Mouse (Mus musculus): ENCODE measurements around the gene Sprn. TPM values are rescaled to one million over a fixed set of nuclear protein-coding genes. Genes with fewer than 3 reads are reported as not detected.

Gene Sprn
- total RNA-seq, 2 experiments from 2014 or later = 213 to 214 TPM

DNA sequence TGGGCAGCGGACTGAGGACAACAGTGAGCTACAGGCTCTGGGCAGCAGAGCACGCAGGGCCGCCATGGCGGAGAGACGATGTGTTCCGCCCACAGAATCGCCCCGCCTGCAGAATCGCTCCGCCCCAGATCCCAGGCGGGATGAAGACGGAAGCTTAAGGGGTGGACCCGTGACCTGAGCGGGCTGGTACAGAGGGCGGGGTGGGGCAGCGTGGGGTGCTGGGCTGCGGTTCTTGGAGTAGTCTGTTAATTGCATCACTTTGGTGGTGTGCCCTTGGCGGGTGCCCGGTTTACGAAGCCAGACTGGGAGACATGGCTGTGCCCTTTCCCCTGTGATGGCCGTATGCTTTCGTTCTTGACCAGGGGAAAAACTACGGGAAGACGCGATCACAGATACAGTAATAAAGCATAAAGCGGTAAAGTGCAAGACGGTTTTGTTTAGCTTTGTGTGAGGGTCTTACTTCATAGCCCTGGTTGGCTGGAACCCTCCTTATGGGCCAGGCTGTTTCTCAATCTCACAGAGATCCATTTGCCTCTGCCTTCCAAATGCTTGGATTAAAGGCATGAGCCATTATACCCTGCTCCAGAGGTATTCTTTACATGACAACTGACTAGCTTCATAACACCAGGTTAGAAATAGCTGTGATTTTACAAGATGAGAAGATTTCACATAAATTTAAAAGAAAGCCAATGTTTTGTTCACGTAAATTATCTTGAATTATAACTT lies 38.2 kb downstream of the Sprn start, which contains the start of gene Echs1:
Gene Echs1 (minus strand): TSS at position 148 of the 726 bp plus-strand sequence.
- intact Hi-C loops (cut with DNase I) = loop anchor here (5.0 kb wide), 1 partner anchor 34 kb away; the partner anchor contains the start of gene Caly
- peak; percentile 83 to 84 for DNase-seq (ENCODE audit: low spot score in 2 of 2)

DNA sequence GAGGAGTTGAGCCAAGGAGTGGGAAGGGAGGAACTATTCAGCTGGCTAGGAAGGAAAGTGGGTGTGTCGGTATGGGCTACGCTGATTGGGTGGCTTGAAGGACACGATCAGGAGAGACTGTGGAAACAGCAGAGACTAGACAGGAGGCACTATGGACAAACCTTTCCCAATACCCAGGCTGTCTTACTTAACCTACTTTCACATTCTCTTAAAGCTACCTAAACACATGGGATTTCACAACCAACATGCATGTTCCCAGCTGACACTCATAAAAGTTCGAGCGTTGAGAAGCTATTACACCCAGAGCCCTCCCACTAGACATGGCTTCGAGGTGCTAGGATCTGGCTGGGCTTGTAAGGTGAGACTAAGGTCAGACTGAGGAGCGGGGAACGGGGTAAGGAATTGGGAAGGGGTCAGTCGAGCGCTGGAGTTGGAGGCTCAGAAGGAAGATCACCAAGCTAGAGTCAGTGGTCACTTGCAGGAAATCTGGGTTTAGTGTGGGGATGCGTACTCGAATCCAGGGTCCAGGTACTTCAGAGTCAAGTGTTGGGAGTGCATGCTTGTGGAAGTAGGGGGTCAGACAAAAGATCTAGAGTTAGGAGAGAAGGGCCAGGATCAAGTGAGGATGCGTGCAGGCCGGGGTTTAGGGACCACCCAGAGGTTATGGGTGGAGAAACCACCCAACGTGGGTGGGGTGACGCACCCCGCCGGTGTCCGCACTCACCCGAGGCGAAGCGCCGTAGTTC lies 38.9 kb downstream of the Sprn start, which contains the start of gene Paox:
Gene Paox (plus strand): TSS at position 217 of the 746 bp plus-strand sequence.
- intact Hi-C loops (cut with DNase I) = loop anchor here (5.0 kb wide), 1 partner anchor 33 kb away; the partner anchor contains the start of gene Caly
- DNase-seq (ENCODE audit: low spot score in 2 of 2) = peak; percentile 57 to 63

DNA sequence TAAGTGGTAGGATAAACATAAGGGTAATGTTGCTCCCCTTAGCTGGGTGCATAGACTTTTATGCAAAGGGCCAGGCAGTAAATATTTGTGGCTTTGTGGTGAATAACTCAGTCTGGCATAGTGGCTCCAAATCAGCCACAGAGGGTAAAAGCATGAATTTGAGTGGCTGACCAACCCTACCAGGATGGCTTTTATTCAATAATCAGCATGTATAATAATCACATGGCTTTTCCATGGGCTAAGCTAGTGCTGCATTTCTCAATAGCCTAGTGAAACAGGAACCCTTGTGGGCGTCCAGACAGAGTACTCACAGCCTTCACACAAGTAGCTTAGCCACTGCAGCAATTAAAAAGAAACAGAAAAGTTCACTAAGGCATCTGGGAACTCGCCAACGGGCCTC lies 42.7 kb downstream of the Sprn start:
- no peak for DNase-seq (ENCODE audit: low spot score in 2 of 2)

DNA sequence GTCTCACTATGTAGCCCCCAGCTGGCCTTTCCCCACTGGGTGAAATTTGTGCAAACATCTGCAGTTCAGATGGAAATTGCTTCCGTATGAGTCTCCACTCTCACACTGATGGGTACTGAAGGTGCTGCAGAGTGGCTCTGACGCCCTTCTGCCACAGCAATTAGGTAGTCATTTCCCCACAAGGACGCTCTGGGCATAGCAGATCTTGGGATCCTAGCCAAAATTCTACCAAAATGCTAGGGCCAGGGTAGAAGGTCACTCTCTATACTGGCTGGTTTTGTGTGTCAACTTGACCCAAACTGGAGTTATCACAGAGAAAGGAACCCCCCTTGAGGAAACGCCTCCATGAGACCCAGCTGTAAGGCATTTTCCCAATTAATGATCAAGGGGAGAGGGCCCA lies 50.7 kb downstream of the Sprn start:
- no peak for DNase-seq (ENCODE audit: low spot score in 2 of 2)
- intact Hi-C loops (cut with DNase I) = no loop called here

More for the DNA sequence above, 42.7 kb downstream of the Sprn start:
- intact Hi-C loops (cut with DNase I) = no loop called here

DNA sequence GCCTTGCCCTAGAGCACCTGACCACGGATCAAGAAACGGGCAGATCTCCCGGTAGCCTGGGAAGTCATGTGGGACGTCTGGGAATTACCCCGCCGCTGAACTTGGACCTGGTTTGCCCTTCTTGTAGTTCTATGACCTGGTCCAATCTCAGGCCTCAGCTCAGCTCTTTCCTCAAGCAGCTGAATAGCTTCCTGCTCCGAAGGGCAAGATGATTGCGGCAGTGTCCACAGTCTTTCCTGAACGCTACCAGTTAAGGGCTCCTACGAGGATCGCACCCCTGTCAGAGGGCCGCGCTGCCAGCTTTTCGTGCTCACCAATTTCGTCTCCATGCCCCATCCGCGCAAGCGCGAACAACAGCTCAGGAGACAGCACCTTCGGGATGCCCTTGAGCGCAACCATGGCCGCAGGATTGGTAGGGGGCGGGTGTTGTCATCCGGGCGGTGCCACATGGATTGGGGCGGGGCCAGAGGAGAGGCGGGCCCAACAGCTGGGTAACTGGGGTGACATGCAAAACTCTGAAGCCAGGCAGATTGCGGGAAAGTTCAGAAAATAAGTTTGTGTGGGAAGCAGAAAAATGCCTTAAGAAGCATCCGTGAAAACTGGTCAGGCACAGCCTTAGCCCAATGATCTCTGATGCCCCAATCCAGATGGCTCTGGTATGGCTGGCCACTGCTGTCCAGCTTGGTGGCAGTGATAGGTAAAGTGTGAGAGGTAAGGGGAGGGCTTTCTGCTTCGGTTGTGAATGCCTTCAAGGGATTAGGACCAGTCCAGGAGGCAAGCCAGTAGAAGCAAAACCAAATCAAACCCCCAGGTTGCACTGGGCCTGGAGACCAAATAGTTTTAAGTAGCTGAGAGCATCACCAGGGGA lies 52.5 kb downstream of the Sprn start, which contains the start of gene Fuom:
Gene Fuom (minus strand): TSS at position 449 of the 868 bp plus-strand sequence.
- peak; percentile 79 to 85 for DNase-seq (ENCODE audit: low spot score in 2 of 2)
- intact Hi-C loops (cut with DNase I) = no loop called here

DNA sequence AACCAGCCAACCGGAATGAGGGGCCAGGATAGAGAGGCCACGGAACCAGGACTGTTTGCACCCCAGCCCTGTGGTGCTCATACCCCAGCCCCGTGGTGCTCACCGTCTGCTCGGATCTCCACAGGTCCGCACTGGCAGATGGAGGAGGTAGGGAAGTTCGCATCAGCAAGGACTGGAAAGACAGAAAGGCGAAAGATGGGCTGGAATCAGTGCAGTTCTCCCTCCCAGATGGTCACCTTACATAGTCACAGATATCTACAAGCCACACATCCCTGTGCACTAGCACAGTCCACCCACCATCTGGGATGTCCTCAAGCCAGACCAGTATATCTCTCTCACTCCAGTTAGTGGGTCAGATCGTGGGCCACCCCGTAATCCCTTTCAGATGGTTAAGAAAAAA lies 53.2 kb downstream of the Sprn start:
- DNase-seq (ENCODE audit: low spot score in 2 of 2) = no peak
- intact Hi-C loops (cut with DNase I) = no loop called here

Other genes starting within 250 kb of the Sprn start
- gene Utf1, start 211.1 kb downstream of the Sprn start, total RNA-seq (2021) = not detected
- under 1 TPM; 0.79 to 0.89 TPM for gene 6430531B16Rik, start 176.1 kb downstream of the Sprn start, total RNA-seq (2021)
- 1 to 10 TPM; 1.3 to 2.0 TPM for gene Adam8, start 162.3 kb downstream of the Sprn start, total RNA-seq (2021)
- 10 to 100 TPM; 18.8 to 25.9 TPM for gene Zfp511, start 118.5 kb downstream of the Sprn start, total RNA-seq (2021)
- gene Tubgcp2, start 118.2 kb downstream of the Sprn start, total RNA-seq (2021) = 10 to 100 TPM; 38.2 to 38.4 TPM
- under 1 TPM; 0.29 to 0.30 TPM for gene Msx3, start 105.8 kb downstream of the Sprn start, total RNA-seq (2021)
- gene Caly, start 72.3 kb downstream of the Sprn start, total RNA-seq (2021) = 100 to 1,000 TPM; 181 to 224 TPM
- not detected for gene Prap1, start 61.5 kb downstream of the Sprn start, total RNA-seq (2021)
- 10 to 100 TPM; 36.4 to 40.8 TPM for gene Fuom, start 52.4 kb downstream of the Sprn start, total RNA-seq (2021)
- gene Paox, start 39.1 kb downstream of the Sprn start, total RNA-seq (2021) = 1 to 10 TPM; 5.3 to 5.6 TPM
- gene Echs1, start 38.4 kb downstream of the Sprn start, total RNA-seq (2021) = 10 to 100 TPM; 49.1 to 55.7 TPM
- gene Mtg1, start 17.3 kb downstream of the Sprn start, total RNA-seq (2021) = 10 to 100 TPM; 19.5 to 21.8 TPM
- gene Olfr522, start 9.9 kb upstream of the Sprn start, total RNA-seq (2021) = not detected
- under 1 TPM in 1 of 2 experiments, not detected in 1; 0.11 TPM for gene Olfr523, start 18.3 kb upstream of the Sprn start, total RNA-seq (2021)
- gene Olfr524, start 51.1 kb upstream of the Sprn start, total RNA-seq (2021) = not detected
- gene Cd163l1, start 63.4 kb upstream of the Sprn start, total RNA-seq (2021) = under 1 TPM in 1 of 2 experiments, not detected in 1; 0.18 TPM
- not detected for gene 5830411N06Rik, start 92.4 kb upstream of the Sprn start, total RNA-seq (2021)
- not detected for gene Olfr525, start 166.0 kb upstream of the Sprn start, total RNA-seq (2021)
- gene Olfr527, start 179.1 kb upstream of the Sprn start, total RNA-seq (2021) = not detected
- gene Olfr60, start 206.8 kb upstream of the Sprn start, total RNA-seq (2021) = not detected
- gene Olfr530, start 221.5 kb upstream of the Sprn start, total RNA-seq (2021) = not detected
- gene Olfr531, start 248.0 kb upstream of the Sprn start, total RNA-seq (2021) = not detected

Measured in left cerebral cortex, postnatal 14 days (tissue).